Mouse (Mus musculus): ENCODE measurements at regions not wholly inside any gene's neighbourhood (a gene's known extent, or its start where the extent isn't known, plus 50 kb on each side); places are given as distances from the start of the nearest gene placed in this dataset.

DNA sequence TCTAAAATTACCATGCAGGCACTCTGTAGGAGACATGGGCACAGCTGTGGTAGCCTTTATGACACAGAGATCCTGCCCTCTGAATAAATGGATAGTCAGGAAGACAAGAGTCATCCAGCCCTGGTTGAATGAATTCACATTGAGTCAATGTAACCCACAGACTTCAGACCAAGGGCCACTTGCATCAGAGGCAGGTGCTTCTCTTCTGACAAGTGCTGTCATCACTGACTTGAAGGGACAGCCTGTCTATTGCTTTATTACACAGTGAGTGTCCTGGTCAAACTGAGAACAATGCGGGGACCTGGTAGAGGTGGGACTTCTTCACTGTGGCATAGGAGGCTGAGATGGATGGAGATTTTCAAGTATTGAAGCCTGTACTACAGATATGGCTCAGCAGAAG is 230.1 kb downstream of the Lyplal1 start:
- H3K4me3 ChIP-seq (ENCODE audit: insufficient read depth, low read depth, low read length): no peak overlapping the region
- no peak overlapping the region for H3K27ac ChIP-seq (replicated peaks; ENCODE audit: low read depth, low read length)
- no peaks in the 10 kb centered on the region for H3K4me1 ChIP-seq (ENCODE audit: control insufficient read depth, insufficient read depth, insufficient read length, low read length)

DNA sequence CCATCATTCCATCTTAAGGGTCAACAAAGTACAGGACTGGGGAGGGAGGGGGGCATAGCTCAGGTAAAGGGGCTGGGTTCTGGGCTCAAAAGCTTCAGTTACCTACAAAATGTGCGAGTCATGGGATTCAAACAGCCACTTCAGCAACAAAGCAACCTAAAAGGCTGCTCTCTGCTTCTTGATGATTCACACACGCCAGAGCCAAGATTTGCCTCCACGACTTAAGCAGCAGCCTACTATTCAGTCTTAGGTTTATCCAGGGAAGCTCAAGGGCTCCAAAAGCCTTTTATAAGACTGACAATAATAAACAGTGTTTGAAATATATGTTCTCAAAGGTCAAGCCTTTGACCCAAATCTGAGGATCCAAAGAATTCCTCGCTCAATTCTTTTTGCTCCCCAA is 225.3 kb downstream of the Lyplal1 start:
- Histone ChIP-seq H3K27ac (replicated peaks; ENCODE audit: low read depth, low read length) (no peak overlapping the region), H3K4me1 (ENCODE audit: control insufficient read depth, insufficient read depth, insufficient read length, low read length) (no peaks in the 10 kb centered on the region), H3K4me3 (ENCODE audit: insufficient read depth, low read depth, low read length) (no peak overlapping the region)

DNA sequence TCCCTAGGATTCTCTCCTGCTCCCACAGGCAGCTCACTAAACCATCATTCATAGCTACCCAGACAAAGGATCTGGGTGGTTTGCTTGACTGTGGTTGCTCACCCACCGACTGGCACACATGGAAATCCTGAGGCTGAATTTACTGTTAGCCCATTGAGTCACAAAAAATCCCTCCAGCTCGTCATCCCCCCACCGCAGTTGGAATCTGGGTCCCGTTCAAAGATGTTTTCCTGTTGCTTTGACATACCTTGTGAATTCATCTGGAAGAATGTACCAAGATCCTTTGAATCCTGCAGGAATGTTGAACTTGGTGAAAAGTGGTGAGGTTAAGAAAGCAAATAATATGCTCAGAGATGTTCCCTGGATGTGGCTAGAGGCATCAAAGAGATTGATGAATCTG is 223.7 kb downstream of the Lyplal1 start:
- Histone ChIP-seq H3K4me3 (ENCODE audit: insufficient read depth, low read depth, low read length) (no peak overlapping the region), H3K4me1 (ENCODE audit: control insufficient read depth, insufficient read depth, insufficient read length, low read length) (no peaks in the 10 kb centered on the region), H3K27ac (replicated peaks; ENCODE audit: low read depth, low read length) (no peak overlapping the region)

DNA sequence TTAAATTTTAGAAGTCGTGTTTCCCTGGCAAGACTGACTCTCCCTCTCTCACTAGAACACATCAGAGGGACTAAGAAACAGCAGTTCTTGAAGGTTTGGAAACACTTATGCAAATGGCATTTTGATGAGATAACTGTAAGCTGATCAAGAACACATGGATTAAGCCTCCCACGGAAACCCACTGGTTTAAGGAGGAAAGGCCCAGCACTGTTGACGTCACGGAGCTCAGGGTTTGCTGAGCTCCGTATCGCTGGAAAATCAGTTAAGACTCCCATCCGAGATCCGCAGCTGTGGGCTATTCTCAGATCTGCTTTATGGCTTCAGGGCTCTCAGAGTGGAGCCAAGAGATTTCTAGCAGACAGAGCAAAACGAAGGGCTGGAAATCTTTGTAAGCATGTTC is 218.6 kb downstream of the Lyplal1 start:
- H3K4me1 ChIP-seq (ENCODE audit: control insufficient read depth, insufficient read depth, insufficient read length, low read length): no peaks in the 10 kb centered on the region
- no peak overlapping the region for H3K27ac ChIP-seq (replicated peaks; ENCODE audit: low read depth, low read length)
- H3K4me3 ChIP-seq (ENCODE audit: insufficient read depth, low read depth, low read length): no peak overlapping the region

DNA sequence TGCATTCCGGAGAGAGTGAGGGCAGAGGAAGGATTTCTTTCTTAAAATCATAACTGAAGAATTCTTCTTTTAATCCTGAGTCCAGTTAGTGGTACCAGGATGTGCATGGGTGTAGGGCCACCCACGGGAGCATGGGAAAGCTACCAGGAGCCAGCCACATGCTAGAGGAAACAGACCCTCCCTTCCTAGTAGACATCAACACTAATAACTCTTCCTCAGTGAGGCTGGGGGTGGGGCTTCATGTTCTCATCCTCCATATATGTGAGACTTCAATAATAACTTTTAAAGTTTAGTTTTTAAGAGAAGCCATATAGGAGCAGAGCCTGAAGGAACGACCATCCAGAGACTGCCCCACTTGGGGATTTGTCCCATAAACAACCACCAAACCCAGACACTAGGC is 216.8 kb downstream of the Lyplal1 start:
- Histone ChIP-seq H3K4me3 (ENCODE audit: insufficient read depth, low read depth, low read length) (no peak overlapping the region), H3K27ac (replicated peaks; ENCODE audit: low read depth, low read length) (no peak overlapping the region), H3K4me1 (ENCODE audit: control insufficient read depth, insufficient read depth, insufficient read length, low read length) (no peaks in the 10 kb centered on the region)

DNA sequence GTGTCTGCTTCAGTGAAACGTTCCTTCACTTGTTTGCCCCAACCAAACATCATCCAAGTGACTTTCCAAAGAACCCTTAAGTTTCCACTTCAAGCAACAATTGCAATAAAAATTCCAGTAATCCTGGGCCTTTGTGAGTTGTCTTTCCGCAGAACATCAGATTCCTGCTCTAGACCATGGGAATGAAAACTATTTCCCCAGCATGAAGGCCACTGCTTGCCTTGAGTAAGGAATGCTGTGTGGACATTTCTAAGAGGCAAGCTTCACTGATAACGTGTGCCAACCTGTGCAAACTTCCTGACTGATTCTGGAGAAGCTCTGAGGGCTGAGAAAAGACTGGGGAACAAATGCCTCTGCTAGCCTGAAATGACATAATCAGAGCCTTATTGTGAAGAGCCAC is 214.7 kb downstream of the Lyplal1 start:
- Histone ChIP-seq H3K4me1 (ENCODE audit: control insufficient read depth, insufficient read depth, insufficient read length, low read length) (no peaks in the 10 kb centered on the region), H3K4me3 (ENCODE audit: insufficient read depth, low read depth, low read length) (no peak overlapping the region), H3K27ac (replicated peaks; ENCODE audit: low read depth, low read length) (no peak overlapping the region)

DNA sequence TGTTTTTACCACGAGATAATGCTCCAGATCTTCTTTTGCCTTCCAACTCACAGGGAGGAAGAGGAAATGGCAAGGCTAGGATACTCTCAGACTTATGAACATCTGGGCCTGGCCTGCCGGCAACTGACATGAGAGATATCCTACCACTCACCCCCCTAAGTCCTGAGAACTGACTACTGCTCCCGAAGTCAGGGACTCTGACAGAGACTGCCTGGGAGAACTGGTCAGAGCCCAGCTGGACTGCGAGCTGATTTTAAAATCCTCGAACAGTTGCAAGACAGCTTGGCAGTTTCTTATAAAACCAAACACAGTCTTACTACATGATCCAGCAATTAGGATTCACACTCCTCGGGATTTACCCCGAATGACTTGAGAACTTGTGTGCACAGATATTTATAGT is 211.4 kb downstream of the Lyplal1 start:
- Histone ChIP-seq H3K27ac (replicated peaks; ENCODE audit: low read depth, low read length) (no peak overlapping the region), H3K4me3 (ENCODE audit: insufficient read depth, low read depth, low read length) (no peak overlapping the region), H3K4me1 (ENCODE audit: control insufficient read depth, insufficient read depth, insufficient read length, low read length) (no peaks in the 10 kb centered on the region)

DNA sequence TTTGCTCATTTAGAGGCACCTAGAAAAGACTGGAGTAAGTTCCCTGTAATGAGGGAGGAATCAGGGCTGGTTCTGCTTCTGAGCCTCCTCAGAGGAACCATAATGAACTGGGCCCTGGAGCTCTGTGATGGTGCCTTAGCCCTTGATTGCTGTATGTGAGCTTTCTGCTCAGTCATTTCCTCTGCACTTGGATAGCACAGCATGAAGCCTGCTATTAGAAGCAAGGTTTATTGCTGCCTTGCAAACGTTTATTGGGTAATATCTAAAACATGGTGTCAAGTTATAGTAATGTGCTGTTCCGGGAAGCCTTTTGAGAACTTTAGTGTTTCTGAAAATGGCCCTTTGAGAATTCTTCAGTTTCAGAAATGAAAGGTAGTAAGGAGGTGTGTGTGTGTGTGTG is 201.5 kb downstream of the Lyplal1 start:
- Histone ChIP-seq H3K4me3 (ENCODE audit: insufficient read depth, low read depth, low read length) (no peak overlapping the region), H3K4me1 (ENCODE audit: control insufficient read depth, insufficient read depth, insufficient read length, low read length) (no peaks in the 10 kb centered on the region), H3K27ac (replicated peaks; ENCODE audit: low read depth, low read length) (no peak overlapping the region)

DNA sequence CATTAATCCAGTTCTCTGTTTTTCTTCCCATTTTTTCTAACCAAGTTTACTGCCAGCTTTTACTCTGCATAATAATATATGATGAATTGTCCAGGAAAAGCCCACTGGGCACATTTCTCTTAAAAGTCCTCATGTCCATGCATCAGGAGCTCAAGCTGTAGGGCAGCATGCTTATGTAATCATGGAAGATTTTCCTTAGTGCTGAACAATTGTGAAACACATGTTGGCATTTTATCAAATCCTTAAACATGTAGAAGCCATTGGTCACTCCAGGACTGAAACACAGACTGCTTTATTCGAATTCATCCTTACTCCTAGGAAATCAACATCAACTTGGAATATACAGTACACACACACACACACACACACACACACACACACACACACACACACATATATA is 198.4 kb downstream of the Lyplal1 start:
- Histone ChIP-seq H3K27ac (replicated peaks; ENCODE audit: low read depth, low read length) (no peak overlapping the region), H3K4me3 (ENCODE audit: insufficient read depth, low read depth, low read length) (no peak overlapping the region), H3K4me1 (ENCODE audit: control insufficient read depth, insufficient read depth, insufficient read length, low read length) (peaks cover 1% of the 10 kb centered on the region; the same call in 1 of the 2 replicates)

DNA sequence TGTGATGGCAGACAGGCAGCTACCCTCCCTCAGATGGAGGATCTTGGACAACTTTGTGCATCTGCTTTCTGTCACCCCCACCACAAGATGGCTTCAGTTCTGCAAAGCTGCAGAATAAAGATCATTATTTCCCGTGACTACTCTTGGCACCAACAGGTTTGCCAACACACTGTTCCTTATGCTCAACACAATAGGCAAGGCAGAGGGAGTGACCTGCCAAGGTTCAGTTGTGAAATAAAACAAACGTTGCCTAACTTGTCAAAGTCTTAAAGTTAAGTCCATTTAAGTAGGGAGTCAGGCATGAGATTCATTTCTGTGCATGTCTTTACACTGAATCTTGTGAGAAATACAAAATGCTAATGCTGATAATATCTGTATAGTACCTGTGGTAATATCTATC is 193.4 kb downstream of the Lyplal1 start:
- Histone ChIP-seq H3K4me1 (ENCODE audit: control insufficient read depth, insufficient read depth, insufficient read length, low read length) (peaks cover 2% of the 10 kb centered on the region; the same call in 1 of the 2 replicates), H3K4me3 (ENCODE audit: insufficient read depth, low read depth, low read length) (no peak overlapping the region), H3K27ac (replicated peaks; ENCODE audit: low read depth, low read length) (no peak overlapping the region)

DNA sequence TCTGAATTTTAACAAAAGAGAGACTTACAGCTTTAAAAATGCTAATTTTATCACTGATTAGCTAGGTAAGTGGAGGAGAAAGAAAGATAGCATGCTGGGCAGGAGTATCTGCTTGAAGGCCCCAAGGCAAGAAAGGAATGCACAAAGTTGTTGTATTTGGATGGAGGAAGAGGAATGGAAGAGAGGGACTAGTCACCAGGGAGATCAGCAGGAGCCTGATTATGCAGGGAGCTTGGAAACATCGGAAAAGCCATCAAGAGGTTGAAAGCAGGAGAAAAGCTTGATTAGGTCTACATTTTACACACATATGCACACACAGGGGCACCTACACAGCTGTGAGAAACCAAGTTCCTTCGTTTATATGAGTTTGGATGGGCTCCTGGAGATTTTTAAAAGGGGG is 188.1 kb downstream of the Lyplal1 start:
- no peak overlapping the region for H3K27ac ChIP-seq (replicated peaks; ENCODE audit: low read depth, low read length)
- no peaks in the 10 kb centered on the region for H3K4me1 ChIP-seq (ENCODE audit: control insufficient read depth, insufficient read depth, insufficient read length, low read length)
- H3K4me3 ChIP-seq (ENCODE audit: insufficient read depth, low read depth, low read length): no peak overlapping the region

DNA sequence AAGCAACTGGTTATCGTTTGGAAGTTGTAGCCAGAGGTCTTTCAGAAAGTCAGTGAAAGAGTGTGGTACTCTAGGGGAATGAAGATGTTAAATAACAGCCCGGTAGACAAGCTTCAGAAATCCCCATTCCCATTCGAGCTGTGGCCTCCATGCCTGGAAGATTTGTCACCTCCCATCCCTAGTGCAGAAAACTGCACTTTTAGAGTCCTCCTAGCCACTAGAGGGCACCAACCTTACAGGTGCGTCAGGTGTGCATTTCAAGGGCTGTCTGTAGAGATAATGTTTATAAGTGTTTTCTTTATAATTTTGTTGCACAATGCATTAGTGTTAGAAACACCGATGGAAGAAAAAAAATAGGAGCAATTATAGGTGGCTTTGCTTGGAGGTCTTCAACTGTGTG is 187.3 kb downstream of the Lyplal1 start:
- H3K4me1 ChIP-seq (ENCODE audit: control insufficient read depth, insufficient read depth, insufficient read length, low read length): no peaks in the 10 kb centered on the region
- H3K4me3 ChIP-seq (ENCODE audit: insufficient read depth, low read depth, low read length): no peak overlapping the region
- H3K27ac ChIP-seq (replicated peaks; ENCODE audit: low read depth, low read length): no peak overlapping the region

DNA sequence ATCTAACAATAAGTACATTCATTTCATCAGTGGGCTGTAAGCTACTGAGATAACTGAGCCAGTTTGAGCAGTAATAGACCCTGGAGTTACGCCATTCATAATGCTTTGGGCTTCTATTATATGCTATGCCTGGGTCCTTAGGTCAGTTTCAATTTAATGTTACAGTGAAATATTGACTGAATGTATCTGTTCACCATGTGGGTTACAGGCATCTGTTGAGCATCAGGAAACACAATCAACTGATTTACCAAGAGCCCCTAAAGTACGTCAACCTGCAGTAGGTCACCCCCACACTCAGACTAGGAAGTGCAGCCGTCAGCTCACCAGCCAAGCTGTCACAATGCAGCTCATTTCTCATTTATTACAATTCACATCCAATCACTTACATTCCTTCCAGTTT is 183.5 kb downstream of the Lyplal1 start:
- Histone ChIP-seq H3K4me3 (ENCODE audit: insufficient read depth, low read depth, low read length) (no peak overlapping the region), H3K27ac (replicated peaks; ENCODE audit: low read depth, low read length) (no peak overlapping the region), H3K4me1 (ENCODE audit: control insufficient read depth, insufficient read depth, insufficient read length, low read length) (no peaks in the 10 kb centered on the region)

DNA sequence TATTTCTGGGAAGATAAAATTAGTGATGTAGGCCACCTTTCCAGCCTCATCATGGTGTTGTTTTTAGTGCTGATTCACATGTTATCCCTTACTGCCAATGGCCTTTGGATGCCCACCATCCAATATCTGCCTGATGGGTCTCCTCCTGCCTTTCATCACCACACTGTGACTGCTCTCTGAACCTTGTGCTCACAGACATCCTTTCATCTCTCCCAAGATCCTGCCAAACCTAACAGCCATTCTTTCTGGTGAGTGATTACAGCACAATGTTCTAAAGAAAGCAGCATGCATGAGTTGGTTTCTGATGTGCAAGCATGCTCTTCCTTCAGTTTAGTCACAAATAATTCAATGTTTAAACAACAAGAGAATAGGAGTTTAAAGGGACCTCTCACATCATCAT is 180.1 kb downstream of the Lyplal1 start:
- no peaks in the 10 kb centered on the region for H3K4me1 ChIP-seq (ENCODE audit: control insufficient read depth, insufficient read depth, insufficient read length, low read length)
- H3K27ac ChIP-seq (replicated peaks; ENCODE audit: low read depth, low read length): no peak overlapping the region
- H3K4me3 ChIP-seq (ENCODE audit: insufficient read depth, low read depth, low read length): no peak overlapping the region

DNA sequence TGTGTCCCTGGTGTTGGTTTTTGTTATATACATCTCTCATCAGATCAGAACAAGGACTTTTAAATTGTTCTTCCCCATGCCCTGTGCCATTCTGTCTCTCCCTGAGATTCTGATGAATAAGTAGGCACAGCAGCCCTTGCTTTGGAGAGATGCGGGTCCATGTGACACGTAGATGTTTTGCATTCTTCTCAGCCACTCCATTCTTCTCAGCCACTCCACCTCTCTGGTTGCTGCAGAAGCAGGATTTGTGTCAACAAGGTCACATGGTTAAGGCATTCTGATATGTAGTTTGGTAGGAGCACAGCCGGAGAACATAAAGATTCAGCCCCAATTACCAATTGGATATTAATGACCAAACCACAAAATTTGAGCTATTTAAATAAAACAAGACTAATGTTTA is 177.2 kb downstream of the Lyplal1 start:
- H3K4me1 ChIP-seq (ENCODE audit: control insufficient read depth, insufficient read depth, insufficient read length, low read length): no peaks in the 10 kb centered on the region
- no peak overlapping the region for H3K4me3 ChIP-seq (ENCODE audit: insufficient read depth, low read depth, low read length)
- H3K27ac ChIP-seq (replicated peaks; ENCODE audit: low read depth, low read length): no peak overlapping the region

DNA sequence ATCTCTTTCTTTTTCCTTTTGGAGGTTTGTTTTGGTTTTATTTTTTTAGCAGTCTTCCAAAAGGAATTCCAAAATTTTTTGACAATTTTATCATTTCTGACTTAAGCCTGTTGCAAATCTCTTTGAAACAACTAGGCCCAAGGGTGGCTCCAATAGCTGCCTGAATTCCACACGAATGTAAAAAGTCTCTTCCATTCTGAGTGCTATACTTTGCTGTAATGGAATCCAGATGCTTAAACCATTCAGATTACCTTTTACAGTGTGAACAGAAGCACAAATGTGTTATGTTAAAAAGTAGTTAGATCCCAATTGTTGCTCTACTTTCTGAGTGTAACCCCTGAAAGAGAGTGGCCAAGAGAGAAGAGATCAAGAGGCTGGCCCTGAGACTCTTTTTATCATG is 176.6 kb downstream of the Lyplal1 start:
- Histone ChIP-seq H3K4me1 (ENCODE audit: control insufficient read depth, insufficient read depth, insufficient read length, low read length) (no peaks in the 10 kb centered on the region), H3K27ac (replicated peaks; ENCODE audit: low read depth, low read length) (no peak overlapping the region), H3K4me3 (ENCODE audit: insufficient read depth, low read depth, low read length) (no peak overlapping the region)

DNA sequence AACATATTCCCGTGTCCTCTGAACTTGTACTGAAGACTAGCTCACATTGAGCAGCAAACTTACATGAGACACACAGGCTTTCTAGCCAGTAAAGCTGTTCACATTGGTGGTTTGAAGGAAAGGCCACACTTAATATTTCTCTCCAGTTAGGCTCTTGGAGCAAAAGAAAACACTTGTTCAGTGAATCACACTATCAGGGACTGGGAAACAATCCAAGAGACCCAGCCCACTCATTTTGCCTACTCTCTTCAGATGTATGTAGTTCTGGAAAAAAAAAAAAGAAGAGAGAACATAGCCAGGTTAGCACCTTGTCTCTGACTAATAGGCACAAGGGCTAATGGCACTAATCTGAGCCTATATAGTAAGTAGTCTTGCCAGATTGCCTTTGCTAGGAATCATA is 165.9 kb downstream of the Lyplal1 start:
- Histone ChIP-seq H3K4me1 (ENCODE audit: control insufficient read depth, insufficient read depth, insufficient read length, low read length) (no peaks in the 10 kb centered on the region), H3K27ac (replicated peaks; ENCODE audit: low read depth, low read length) (no peak overlapping the region), H3K4me3 (ENCODE audit: insufficient read depth, low read depth, low read length) (no peak overlapping the region)

Data from brown adipose tissue, adult 24 weeks (tissue).